Mouse (Mus musculus): Measurements from ENCODE around the gene Mxi1. TPM values are rescaled to one million over a fixed set of nuclear protein-coding genes. Genes with fewer than 3 reads are reported as not detected.

Mxi1 gene
- total and polyA plus RNA-seq, 3 experiments = 29.0 to 60.9 TPM; not detected in 1

GRCm38 (mm10) chr19:53299829-53300181 lies 10.5 kb upstream of the Mxi1 start:
- Histone ChIP-seq H3K9ac (ENCODE audit: control insufficient read depth, low read depth, low read length, poor library complexity, severe bottlenecking) (no peak overlapping the region), H3K79me2 (ENCODE audit: control insufficient read depth, insufficient read depth, low read length, poor library complexity) (no peaks in the 10 kb centered on the region), H3K4me3 (ENCODE audit: control insufficient read depth in 1 of 2, insufficient read depth in 1 of 2, low read depth in 2 of 2, low read length in 2 of 2) (no peak overlapping the region), H3K27ac (ENCODE audit: control insufficient read depth, low read depth, low read length) (no peak overlapping the region), H3K4me1 (ENCODE audit: control insufficient read depth in 1 of 2, insufficient read depth in 2 of 2, low read length in 2 of 2) (peaks cover 1 to 4% of the 10 kb centered on the region in 2 experiments; a peak in 2 of 4 replicates), H3K9me3 (replicated peaks; ENCODE audit: insufficient read depth, low read length) (no peaks in the 10 kb centered on the region), H3K27me3 (ENCODE audit: control insufficient read depth in 1 of 2, insufficient read depth in 2 of 2, low read length in 2 of 2) (peaks cover 0 to 1% of the 10 kb centered on the region in 2 experiments; a peak in 1 of 4 replicates), H3K36me3 (ENCODE audit: control insufficient read depth in 1 of 2, insufficient read depth in 2 of 2, low read length in 2 of 2) (no peaks in the 10 kb centered on the region)
- no peak for TF ChIP-seq POLR2A (IDR thresholded peaks at IDR 0.05; ENCODE audit: control insufficient read depth in 1 of 2, insufficient read depth in 1 of 2, low read depth in 1 of 2, low read length in 2 of 2, poor library complexity in 1 of 2)
- no peak for TF ChIP-seq MAX (IDR thresholded peaks at IDR 0.05; ENCODE audit: low read length)
- no peak for TF ChIP-seq CHD2 (IDR thresholded peaks at IDR 0.05; ENCODE audit: low read length)
- no peak for TF ChIP-seq POLR2AphosphoS2 (IDR thresholded peaks at IDR 0.05; ENCODE audit: low read length)
- TF ChIP-seq ZNF384 (IDR thresholded peaks at IDR 0.05; ENCODE audit: low read depth, low read length) = no peak
- TF ChIP-seq ETS1 (IDR thresholded peaks at IDR 0.05; ENCODE audit: low read depth, low read length) = no peak
- TF ChIP-seq JUND (IDR thresholded peaks at IDR 0.05; ENCODE audit: low read depth, low read length) = no peak
- no peak for DNase-seq (ENCODE audit: low read depth, low spot score)

GRCm38 (mm10) chr19:53303382-53303781 lies 6.9 kb upstream of the Mxi1 start:
- DNase-seq (ENCODE audit: low read depth, low spot score) = peak; percentile 75
- Histone ChIP-seq H3K27ac (ENCODE audit: control insufficient read depth, low read depth, low read length) (no peak overlapping the region), H3K9ac (ENCODE audit: control insufficient read depth, low read depth, low read length, poor library complexity, severe bottlenecking) (peak overlapping the region; percentile 11; the same call in 1 of the 2 replicates), H3K27me3 (ENCODE audit: control insufficient read depth in 1 of 2, insufficient read depth in 2 of 2, low read length in 2 of 2) (no peaks in the 10 kb centered on the region; a peak in 1 of 4 replicates), H3K4me1 (ENCODE audit: control insufficient read depth in 1 of 2, insufficient read depth in 2 of 2, low read length in 2 of 2) (peaks cover 1 to 4% of the 10 kb centered on the region in 2 experiments; a peak in 2 of 4 replicates), H3K36me3 (ENCODE audit: control insufficient read depth in 1 of 2, insufficient read depth in 2 of 2, low read length in 2 of 2) (no peaks in the 10 kb centered on the region), H3K79me2 (ENCODE audit: control insufficient read depth, insufficient read depth, low read length, poor library complexity) (no peaks in the 10 kb centered on the region), H3K4me3 (ENCODE audit: control insufficient read depth in 1 of 2, insufficient read depth in 1 of 2, low read depth in 2 of 2, low read length in 2 of 2) (peak overlapping the region; percentile 26 to 57), H3K9me3 (replicated peaks; ENCODE audit: insufficient read depth, low read length) (no peaks in the 10 kb centered on the region)
- TF ChIP-seq USF1 (IDR thresholded peaks at IDR 0.05; ENCODE audit: low read depth, low read length) = no peak
- no peak for TF ChIP-seq MAZ (IDR thresholded peaks at IDR 0.05; ENCODE audit: low read depth, low read length)
- no peak for TF ChIP-seq POLR2AphosphoS2 (IDR thresholded peaks at IDR 0.05; ENCODE audit: low read length)
- no peak for TF ChIP-seq TBP (IDR thresholded peaks at IDR 0.05; ENCODE audit: low read depth, low read length)
- TF ChIP-seq TCF12 (IDR thresholded peaks at IDR 0.05; ENCODE audit: low read depth, low read length) = 0 out of 2 replicates have a peak, but pooled peaks have one; percentile 10
- no peak for TF ChIP-seq MYB (IDR thresholded peaks at IDR 0.05; ENCODE audit: low read depth, low read length)
- no peak for TF ChIP-seq ZMIZ1 (IDR thresholded peaks at IDR 0.05; ENCODE audit: low read depth, low read length)
- no peak for TF ChIP-seq RAD21 (IDR thresholded peaks at IDR 0.05; ENCODE audit: low read depth, low read length)
- TF ChIP-seq TAL1 (IDR thresholded peaks at IDR 0.05; ENCODE audit: low read length) = no peak
- TF ChIP-seq E2F4 (IDR thresholded peaks at IDR 0.05; ENCODE audit: borderline replicate concordance, low read depth, low read length) = no peak
- TF ChIP-seq SIN3A (IDR thresholded peaks at IDR 0.05; ENCODE audit: low read length) = peak; percentile 81
- no peak for TF ChIP-seq CTCF (IDR thresholded peaks at IDR 0.05 in 2 of 3, conservative IDR thresholded peaks at IDR 0.05 in 1 of 3; ENCODE audit: control insufficient read depth in 1 of 3, insufficient read depth in 1 of 3, low read depth in 2 of 3, low read length in 3 of 3, poor library complexity in 1 of 3, severe bottlenecking in 1 of 3)
- peak; percentile 66 for TF ChIP-seq GATA1 (IDR thresholded peaks at IDR 0.05; ENCODE audit: low read depth, low read length)
- peak in 1 of 2 experiments; percentile 59; a peak in 2 of 4 replicates for TF ChIP-seq EP300 (IDR thresholded peaks at IDR 0.05; ENCODE audit: low read depth in 1 of 2, low read length in 2 of 2)
- no peak for TF ChIP-seq UBTF (IDR thresholded peaks at IDR 0.05; ENCODE audit: borderline replicate concordance, insufficient read depth, low read depth, low read length)
- no peak for TF ChIP-seq BHLHE40 (IDR thresholded peaks at IDR 0.05; ENCODE audit: borderline replicate concordance, low read depth, low read length)
- no peak for TF ChIP-seq USF2 (IDR thresholded peaks at IDR 0.05; ENCODE audit: borderline replicate concordance in 1 of 2, insufficient read depth in 1 of 2, low read depth in 1 of 2, low read length in 2 of 2)
- TF ChIP-seq MAFK (IDR thresholded peaks at IDR 0.05; ENCODE audit: borderline replicate concordance, low read depth, low read length) = no peak
- no peak for TF ChIP-seq NELFE (IDR thresholded peaks at IDR 0.05; ENCODE audit: low read depth, low read length)
- TF ChIP-seq MEF2A (IDR thresholded peaks at IDR 0.05; ENCODE audit: extremely low read depth, insufficient replicate concordance, low read depth, low read length, poor library complexity, severe bottlenecking) = no peak
- TF ChIP-seq POLR2AphosphoS5 (IDR thresholded peaks at IDR 0.05; ENCODE audit: borderline replicate concordance, low read depth, low read length) = no peak
- no peak for TF ChIP-seq SMC3 (IDR thresholded peaks at IDR 0.05; ENCODE audit: low read depth, low read length)
- no peak for TF ChIP-seq ZNF384 (IDR thresholded peaks at IDR 0.05; ENCODE audit: low read depth, low read length)
- no peak for TF ChIP-seq JUND (IDR thresholded peaks at IDR 0.05; ENCODE audit: low read depth, low read length)
- no peak for TF ChIP-seq NRF1 (IDR thresholded peaks at IDR 0.05; ENCODE audit: insufficient read depth, low read depth, low read length, poor library complexity, severe bottlenecking)
- peak; percentile 84 for TF ChIP-seq MXI1 (IDR thresholded peaks at IDR 0.05; ENCODE audit: low read depth, low read length)
- no peak for TF ChIP-seq CHD1 (IDR thresholded peaks at IDR 0.05; ENCODE audit: low read depth, low read length)
- no peak for TF ChIP-seq KAT2A (conservative IDR thresholded peaks at IDR 0.05; ENCODE audit: low read depth, low read length)
